In genomic region chr10:17175385-17175784, GRCm38 (mm10) we compare ENCODE assay signal across 17 mouse cellular contexts.
DNase-seq lines count a peak whose midpoint lies in the region; ATAC-seq and TF ChIP-seq lines count a peak whose summit lies in the region.
"Had no signal": no experiment of that assay in that cellular context is flagged by ENCODE, and none has a peak within 500 bp of the region (broad histone marks: within the 10 kb centered on the region; RNA-seq: fewer than 3 reads in every experiment).

No protein-coding gene starts in this region.

- H3K9me3 ChIP-seq in lung, embryonic 15.5 days, result no peaks in the 10 kb centered on the region
- H3K9me3 ChIP-seq in lung, postnatal 0 days (ENCODE audit: low read length), result no peaks in the 10 kb centered on the region
- H3K9me3 ChIP-seq in hindbrain, embryonic 10.5 days, result no peaks in the 10 kb centered on the region
- H3K9me3 ChIP-seq: embryonic facial prominence, embryonic 13.5 days; forebrain, embryonic 13.5 days; hindbrain, embryonic 15.5 days; kidney, embryonic 15.5 days had no signal

- peak; percentile 42; the same call in 1 of the 2 replicates for ATAC-seq in lung, embryonic 15.5 days (ENCODE audit: borderline replicate concordance, extremely low read depth, low FRiP score, low TSS enrichment)
- ATAC-seq in lung, postnatal 0 days, result peak; percentile 78
- ATAC-seq: forebrain, embryonic 13.5 days had no signal

- no peak for TF ChIP-seq POLR2A in lung, adult 2 months (IDR thresholded peaks at IDR 0.05; ENCODE audit: borderline replicate concordance, extremely low read depth, low read depth, low read length)

- no peak overlapping the region for H3K4me3 ChIP-seq in lung, embryonic 15.5 days
- H3K4me3 ChIP-seq in lung, adult 2 months (replicated peaks; ENCODE audit: extremely low read depth, low read depth, low read length), result no peak overlapping the region
- no peak overlapping the region for H3K4me3 ChIP-seq in lung, postnatal 0 days (ENCODE audit: low read depth, low read length)
- no peak overlapping the region for H3K4me3 ChIP-seq in hindbrain, embryonic 10.5 days
- H3K4me3 ChIP-seq: embryonic facial prominence, embryonic 13.5 days; forebrain, embryonic 13.5 days; hindbrain, embryonic 15.5 days; kidney, embryonic 15.5 days had no signal

- H3K36me3 ChIP-seq in lung, embryonic 15.5 days, result no peaks in the 10 kb centered on the region
- no peaks in the 10 kb centered on the region for H3K36me3 ChIP-seq in lung, postnatal 0 days (ENCODE audit: insufficient read depth, low read length)
- no peaks in the 10 kb centered on the region for H3K36me3 ChIP-seq in hindbrain, embryonic 10.5 days
- H3K36me3 ChIP-seq: embryonic facial prominence, embryonic 13.5 days; hindbrain, embryonic 15.5 days; kidney, embryonic 15.5 days had no signal

- 34% methylated on average over 3 of the region's 3 CpGs for WGBS in lung, embryonic 15.5 days
- WGBS in lung, adult 2 months, result 46% methylated on average over 3 of the region's 3 CpGs
- 32% methylated on average over 3 of the region's 3 CpGs for WGBS in lung, postnatal 0 days
- 67% methylated on average over 3 of the region's 3 CpGs for WGBS in hindbrain, embryonic 10.5 days

- TF ChIP-seq EP300 in lung, postnatal 0 days (IDR thresholded peaks at IDR 0.05), result peak; percentile 62

- no peak overlapping the region for H3K9ac ChIP-seq in lung, embryonic 15.5 days
- no peak overlapping the region for H3K9ac ChIP-seq in lung, postnatal 0 days (replicated peaks; ENCODE audit: low read depth)
- H3K9ac ChIP-seq: embryonic facial prominence, embryonic 13.5 days; forebrain, embryonic 13.5 days; hindbrain, embryonic 15.5 days; kidney, embryonic 15.5 days had no signal

- no peak for TF ChIP-seq CTCF in lung, adult 2 months (IDR thresholded peaks at IDR 0.05; ENCODE audit: insufficient read depth, low read length)
- no peak for TF ChIP-seq CTCF in lung, postnatal 0 days (IDR thresholded peaks at IDR 0.05)

- DNase-seq in gastrocnemius, adult 18-20 months (ENCODE audit: low spot score), result peak; percentile 42
- DNase-seq in gastrocnemius, postnatal 4 days (ENCODE audit: low spot score in 2 of 2), result no peak
- DNase-seq in lung, adult 2 months, result no peak
- peak; percentile 85 for DNase-seq in lung, postnatal 0 days (ENCODE audit: low spot score)
- DNase-seq in hindbrain, embryonic 10.5 days (ENCODE audit: low spot score), result no peak
- DNase-seq in c-Kit-positive CD71-positive TER-119-positive erythroid progenitor cells, embryonic 14.5 days (ENCODE audit: low spot score), result no peak
- DNase-seq: adrenal gland, postnatal 10 days; cerebellum, postnatal 14 days; gastrocnemius, postnatal 36 days; right cerebral cortex, adult 18-20 months; thymus, postnatal 4 days had no signal

- no peaks in the 10 kb centered on the region for H3K27me3 ChIP-seq in lung, embryonic 15.5 days
- H3K27me3 ChIP-seq in lung, postnatal 0 days (replicated peaks; ENCODE audit: insufficient read depth, low read length), result no peaks in the 10 kb centered on the region
- no peaks in the 10 kb centered on the region for H3K27me3 ChIP-seq in hindbrain, embryonic 10.5 days (ENCODE audit: insufficient read depth, poor library complexity, severe bottlenecking)
- H3K27me3 ChIP-seq: embryonic facial prominence, embryonic 13.5 days; forebrain, embryonic 13.5 days; hindbrain, embryonic 15.5 days; kidney, embryonic 15.5 days had no signal

- H3K4me1 ChIP-seq in lung, embryonic 15.5 days, result 0 out of 2 replicates have a peak, but pooled peaks cover 2% of the 10 kb centered on the region
- H3K4me1 ChIP-seq in lung, adult 2 months (ENCODE audit: control insufficient read depth, insufficient read depth, low read length), result no peaks in the 10 kb centered on the region
- H3K4me1 ChIP-seq in lung, postnatal 0 days (ENCODE audit: insufficient read depth, low read depth, low read length), result no peaks in the 10 kb centered on the region
- H3K4me1 ChIP-seq in hindbrain, embryonic 10.5 days (replicated peaks), result peaks cover 28% of the 10 kb centered on the region
- H3K4me1 ChIP-seq: embryonic facial prominence, embryonic 13.5 days; hindbrain, embryonic 15.5 days; kidney, embryonic 15.5 days had no signal

- H3K27ac ChIP-seq in lung, embryonic 15.5 days, result no peak overlapping the region
- H3K27ac ChIP-seq in lung, postnatal 0 days (ENCODE audit: low read length), result no peak overlapping the region
- no peak overlapping the region for H3K27ac ChIP-seq in hindbrain, embryonic 10.5 days
- H3K27ac ChIP-seq: embryonic facial prominence, embryonic 13.5 days; forebrain, embryonic 13.5 days; hindbrain, embryonic 15.5 days; kidney, embryonic 15.5 days had no signal

- H3K4me2 ChIP-seq in lung, embryonic 15.5 days, result no peak overlapping the region
- H3K4me2 ChIP-seq in lung, postnatal 0 days (replicated peaks; ENCODE audit: low read depth, low read length), result no peak overlapping the region
- H3K4me2 ChIP-seq: embryonic facial prominence, embryonic 13.5 days; forebrain, embryonic 13.5 days; hindbrain, embryonic 15.5 days; kidney, embryonic 15.5 days; liver, embryonic 11.5 days had no signal

Comparison
In these comparisons a context has a peak if more than half of its experiments do, and no peak if none do; other contexts are left out.
1. DNase-seq: peak in gastrocnemius, adult 18-20 months (single experiment) and lung, postnatal 0 days (single experiment); none in gastrocnemius, postnatal 4 days (0 of 2), lung, adult 2 months (single experiment), hindbrain, embryonic 10.5 days (single experiment) and c-Kit-positive CD71-positive TER-119-positive erythroid progenitor cells, embryonic 14.5 days (single experiment).